Mouse (Mus musculus) embryonic facial prominence, embryonic 11.5 days (tissue): ENCODE data around the gene Ldlrad3. TPM values are rescaled to one million over a fixed set of nuclear protein-coding genes. Genes with fewer than 3 reads are reported as not detected.

Experiments used
- ATAC-seq: fragments of 200-750 bp; cut with Nextera tagmentation; replicated peaks from 2 replicates; pipeline ENCODE4 v1.8.0; 2017; ENCODE audit warnings: low read depth; ENCODE audit not compliant: insufficient number of reproducible peaks, low FRiP score, low TSS enrichment
- DNase-seq: peaks from one replicate; pipeline ENCODE4 v3.0.0-alpha.2; 2015; ENCODE audit warnings: low spot score
- H3K27ac ChIP-seq: fragments of 300-500 bp; sonication (generic); replicated peaks from 2 replicates; pipeline ENCODE4 v1.5.1; 2014; ENCODE audit warnings: mild to moderate bottlenecking, low read depth, low read length, control low read depth
- H3K27me3 ChIP-seq: fragments of 300-500 bp; sonication (generic); 2 replicates; pipeline ENCODE4 v1.6.1; 2014; ENCODE audit warnings: mild to moderate bottlenecking, low read length, moderate library complexity, mixed read lengths; ENCODE audit not compliant: control insufficient read depth, insufficient read depth
- H3K36me3 ChIP-seq: fragments of 300-500 bp; sonication (generic); replicated peaks from 2 replicates; pipeline ENCODE4 v1.6.1; 2014; ENCODE audit warnings: low read depth, mild to moderate bottlenecking, low read length, moderate library complexity, mixed read lengths; ENCODE audit not compliant: control insufficient read depth, insufficient read depth
- H3K4me1 ChIP-seq: fragments of 300-500 bp; sonication (generic); 2 replicates; pipeline ENCODE4 v1.6.1; 2014; ENCODE audit warnings: low read length, mixed read lengths; ENCODE audit not compliant: control insufficient read depth, insufficient read depth
- H3K4me2 ChIP-seq: fragments of 300-500 bp; sonication (generic); 2 replicates; pipeline ENCODE4 v1.6.1; 2014; ENCODE audit warnings: low read depth, mild to moderate bottlenecking, control low read depth, low read length, moderate library complexity
- H3K4me3 ChIP-seq: fragments of 300-500 bp; sonication (generic); 2 replicates; pipeline ENCODE4 v1.5.1; 2014; ENCODE audit warnings: low read depth, low read length, control low read depth
- H3K9ac ChIP-seq: fragments of 300-500 bp; sonication (generic); replicated peaks from 2 replicates; pipeline ENCODE4 v1.6.1; 2014; ENCODE audit warnings: mild to moderate bottlenecking, control low read depth, low read length
- H3K9me3 ChIP-seq: fragments of 300-500 bp; sonication (generic); replicated peaks from 2 replicates; pipeline ENCODE4 v1.6.1; 2016; ENCODE audit warnings: mild to moderate bottlenecking, low read length, inconsistent platforms, mixed read lengths; ENCODE audit not compliant: control insufficient read depth
- WGBS: fragments of 180-500 bp; shearing (Covaris S2); extraction: QIAGEN DNeasy Blood & Tissue Kit; methylation state at CpG from one replicate; pipeline ENCODE4 v1.1.7; 2014; 5-methylcytosine and 5-hydroxymethylcytosine counted together
- polyA plus RNA-seq: library from polyadenylated mRNA; unstranded; fragments of >200 nt; fragmentation: Nextera tagmentation; extraction: Ambion mirVana; gene quantifications from 2 replicates; pipeline ENCODE4 v1.2.1, GENCODE M21; 2014

Gene Ldlrad3
- polyA plus RNA-seq, 1 experiment from 2014 or later: 47.6 TPM

GRCm38 (mm10) chr2:102116521-102117401, 69.4 kb downstream of the Ldlrad3 start:
- 40% methylated on average over 9 of the region's 9 CpGs for WGBS
- H3K9me3 ChIP-seq: no peaks in the 10 kb centered on the region
- H3K27me3 ChIP-seq: no peaks in the 10 kb centered on the region
- no peaks in the 10 kb centered on the region for H3K36me3 ChIP-seq
- H3K4me2 ChIP-seq: no peak overlapping the region
- no peaks in the 10 kb centered on the region for H3K4me1 ChIP-seq
- no peak overlapping the region for H3K9ac ChIP-seq
- no peak for DNase-seq
- H3K27ac ChIP-seq: no peak overlapping the region
- H3K4me3 ChIP-seq: no peak overlapping the region
- ATAC-seq: 0 out of 2 replicates have a peak, but pooled peaks have one; percentile 25

- Histone ChIP-seq H3K9me3 (no peaks in the 10 kb centered on the region), H3K4me2 (no peak overlapping the region), H3K27ac (no peak overlapping the region), H3K4me3 (no peak overlapping the region), H3K27me3 (no peaks in the 10 kb centered on the region), H3K36me3 (no peaks in the 10 kb centered on the region), H3K4me1 (no peaks in the 10 kb centered on the region), H3K9ac (no peak overlapping the region)
- 98% methylated on average over 3 of the region's 3 CpGs for WGBS
- no peak for ATAC-seq
- DNase-seq: no peak
Measured at GRCm38 (mm10) chr2:102113801-102114200, 72.4 kb downstream of the Ldlrad3 start.

DNA sequence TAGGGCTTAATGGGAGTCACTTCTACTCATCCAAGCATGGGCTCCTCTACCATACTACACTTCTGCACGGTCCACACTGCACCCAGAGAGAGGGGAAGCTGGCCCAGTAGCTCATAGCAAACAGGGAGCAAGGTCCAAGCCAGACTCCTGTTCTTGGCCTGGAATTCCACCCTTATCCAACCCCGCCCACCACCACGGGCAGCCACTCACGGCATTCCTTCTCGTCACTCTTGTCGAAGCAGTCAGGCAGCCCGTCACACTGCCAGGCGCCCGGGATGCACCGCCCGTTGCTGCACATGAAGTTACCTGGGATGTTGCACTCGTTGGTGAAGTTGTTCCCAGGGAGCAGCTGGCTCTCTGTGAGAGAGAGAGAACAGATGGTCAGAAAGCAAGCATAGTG, 72.9 kb downstream of the Ldlrad3 start:
- ATAC-seq (no peak), DNase-seq (no peak)
- H3K4me3 ChIP-seq: no peak overlapping the region
- no peaks in the 10 kb centered on the region for H3K9me3 ChIP-seq
- H3K9ac ChIP-seq: no peak overlapping the region
- H3K4me2 ChIP-seq: no peak overlapping the region
- 72% methylated on average over 12 of the region's 12 CpGs for WGBS
- H3K36me3 ChIP-seq: no peaks in the 10 kb centered on the region
- no peak overlapping the region for H3K27ac ChIP-seq
- H3K4me1 ChIP-seq: no peaks in the 10 kb centered on the region
- no peaks in the 10 kb centered on the region for H3K27me3 ChIP-seq

- Histone ChIP-seq H3K9me3 (no peaks in the 10 kb centered on the region), H3K4me3 (no peak overlapping the region), H3K4me1 (no peaks in the 10 kb centered on the region), H3K4me2 (no peak overlapping the region), H3K27me3 (no peaks in the 10 kb centered on the region), H3K9ac (no peak overlapping the region), H3K36me3 (no peaks in the 10 kb centered on the region), H3K27ac (no peak overlapping the region)
- DNase-seq (no peak), ATAC-seq (no peak)
- 80% methylated on average over 13 of the region's 13 CpGs for WGBS
Measured at GRCm38 (mm10) chr2:102111906-102112499, 74.2 kb downstream of the Ldlrad3 start.

DNA sequence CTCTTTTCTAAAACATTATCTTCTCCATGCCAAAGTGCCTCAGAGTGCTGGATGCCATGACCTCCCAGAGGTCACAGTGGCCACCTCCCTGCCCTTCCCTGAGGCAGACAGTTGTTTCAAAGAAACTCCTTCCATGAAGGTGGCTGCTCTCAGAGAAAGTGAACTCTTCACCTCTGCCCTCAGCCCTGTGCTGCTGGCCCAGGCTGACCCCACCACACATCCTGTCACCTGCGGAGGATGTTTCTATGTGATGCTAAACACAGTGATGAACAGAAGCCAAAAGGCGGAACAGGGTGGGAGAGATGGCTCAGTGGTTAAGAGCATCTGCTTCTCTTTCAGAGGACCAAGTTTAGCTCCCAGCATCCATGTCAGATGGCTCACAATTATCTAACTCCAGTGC, 75.9 kb downstream of the Ldlrad3 start:
- H3K4me2 ChIP-seq: no peak overlapping the region
- no peak overlapping the region for H3K27ac ChIP-seq
- no peak for ATAC-seq
- no peak overlapping the region for H3K4me3 ChIP-seq
- WGBS: 74% methylated on average over 2 of the region's 2 CpGs
- H3K9ac ChIP-seq: no peak overlapping the region
- no peak for DNase-seq
- H3K4me1 ChIP-seq: no peaks in the 10 kb centered on the region
- no peaks in the 10 kb centered on the region for H3K9me3 ChIP-seq
- H3K27me3 ChIP-seq: no peaks in the 10 kb centered on the region
- no peaks in the 10 kb centered on the region for H3K36me3 ChIP-seq

DNA sequence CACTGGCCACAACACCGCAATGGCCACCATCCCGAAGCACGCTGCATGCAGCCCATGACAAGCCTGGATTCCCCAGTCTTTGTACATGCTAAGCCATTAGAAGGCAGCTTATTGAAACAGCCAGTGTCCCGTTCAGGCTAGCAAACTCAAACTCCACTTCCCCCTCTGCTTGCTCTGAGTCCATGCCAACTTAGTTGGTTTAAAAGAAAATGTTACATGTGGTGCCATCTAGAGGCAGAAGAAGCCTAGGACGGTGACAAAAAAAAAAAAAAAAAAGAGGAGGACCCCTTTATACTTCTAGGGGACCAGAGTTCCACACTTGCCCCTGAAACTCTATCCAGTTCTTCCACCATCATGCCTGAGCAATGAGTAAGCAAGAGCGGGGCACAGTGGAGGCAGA, 78.9 kb downstream of the Ldlrad3 start:
- no peaks in the 10 kb centered on the region for H3K4me1 ChIP-seq
- H3K9me3 ChIP-seq: no peaks in the 10 kb centered on the region
- no peak for ATAC-seq
- H3K36me3 ChIP-seq: no peaks in the 10 kb centered on the region
- no peaks in the 10 kb centered on the region for H3K27me3 ChIP-seq
- 76% methylated on average over 6 of the region's 6 CpGs for WGBS
- H3K9ac ChIP-seq: no peak overlapping the region
- H3K27ac ChIP-seq: no peak overlapping the region
- H3K4me3 ChIP-seq: no peak overlapping the region
- DNase-seq: no peak
- no peak overlapping the region for H3K4me2 ChIP-seq

- 94% methylated on average over 6 of the region's 6 CpGs for WGBS
- no peaks in the 10 kb centered on the region for H3K27me3 ChIP-seq
- H3K9me3 ChIP-seq: no peaks in the 10 kb centered on the region
- no peak for DNase-seq
- no peak for ATAC-seq
- H3K36me3 ChIP-seq: no peaks in the 10 kb centered on the region
- H3K4me2 ChIP-seq: no peak overlapping the region
- no peak overlapping the region for H3K27ac ChIP-seq
- H3K4me3 ChIP-seq: no peak overlapping the region
- no peaks in the 10 kb centered on the region for H3K4me1 ChIP-seq
- no peak overlapping the region for H3K9ac ChIP-seq
Measured at GRCm38 (mm10) chr2:102106728-102107127, 79.5 kb downstream of the Ldlrad3 start.

GRCm38 (mm10) chr2:102105454-102105853, 80.7 kb downstream of the Ldlrad3 start:
- ATAC-seq (no peak), DNase-seq (no peak)
- H3K27ac ChIP-seq: no peak overlapping the region
- no peaks in the 10 kb centered on the region for H3K4me1 ChIP-seq
- H3K9ac ChIP-seq: no peak overlapping the region
- H3K4me2 ChIP-seq: no peak overlapping the region
- H3K27me3 ChIP-seq: no peaks in the 10 kb centered on the region
- WGBS: 71% methylated on average over 2 of the region's 2 CpGs
- no peak overlapping the region for H3K4me3 ChIP-seq
- H3K9me3 ChIP-seq: no peaks in the 10 kb centered on the region
- no peaks in the 10 kb centered on the region for H3K36me3 ChIP-seq
